Mouse (Mus musculus): ENCODE results near the gene Mob3b.

DNA sequence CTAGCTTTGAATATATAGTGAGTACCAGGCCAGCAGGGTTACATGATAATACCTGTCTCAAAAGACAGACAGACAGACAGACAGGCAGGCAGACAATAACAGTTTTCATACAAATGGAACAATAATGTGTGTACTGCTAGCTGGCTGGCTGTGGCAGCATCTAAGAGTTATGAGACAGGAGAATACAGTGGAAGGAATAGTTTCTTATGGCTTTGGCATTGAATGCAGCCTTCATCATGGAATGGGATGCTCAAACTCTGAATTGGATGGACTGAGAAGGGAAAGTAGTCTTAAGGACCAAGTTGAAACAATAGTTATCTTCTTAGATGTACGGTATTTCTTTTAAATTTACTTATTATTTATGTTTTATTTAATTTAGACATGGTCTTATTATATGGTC, 258.0 kb downstream of the Mob3b start:
- TF ChIP-seq CTCF (IDR thresholded peaks at IDR 0.05; ENCODE audit: control insufficient read depth, insufficient read depth, low read length), result no peak
- TF ChIP-seq POLR2A (IDR thresholded peaks at IDR 0.05; ENCODE audit: borderline replicate concordance, control insufficient read depth, low read depth, low read length), result no peak
